Mouse (Mus musculus) G1E (cell line): ENCODE data around the gene Ntn1. TPM values are rescaled to one million over a fixed set of nuclear protein-coding genes. Genes with fewer than 3 reads are reported as not detected.

Experiments used
- ATAC-seq: 2 replicates; pipeline ENCODE4 v1.8.0; 2016; ENCODE audit warnings: mild to moderate bottlenecking; ENCODE audit not compliant: insufficient number of reproducible peaks, poor library complexity, low FRiP score, severe bottlenecking; ENCODE audit errors: extremely low read depth
- DNase-seq: peaks from one replicate; pipeline ENCODE4 v3.0.0; 2012; ENCODE audit warnings: low spot score
- H3K27me3 ChIP-seq: 2 replicates; pipeline ENCODE4 v1.6.1; 2012; ENCODE audit warnings: mild to moderate bottlenecking, low read length, inconsistent platforms; ENCODE audit not compliant: insufficient read depth
- H3K36me3 ChIP-seq: replicated peaks from 2 replicates; pipeline ENCODE3; 2012; ENCODE audit warnings: mild to moderate bottlenecking, inconsistent platforms
- H3K4me1 ChIP-seq: 2 replicates; pipeline ENCODE4 v1.6.1; 2012; ENCODE audit warnings: low read depth, low read length, inconsistent platforms, mixed read lengths; ENCODE audit not compliant: insufficient read depth
- H3K4me3 ChIP-seq: 2 replicates; pipeline ENCODE4 v1.5.1; 2012; ENCODE audit warnings: low read depth, mild to moderate bottlenecking, inconsistent platforms, low read length, moderate library complexity, mixed read lengths
- H3K9me3 ChIP-seq: replicated peaks from 2 replicates; pipeline ENCODE4 v1.6.1; 2012; ENCODE audit warnings: inconsistent platforms
- CTCF ChIP-seq: IDR thresholded peaks from 2 replicates; pipeline ENCODE4 v1.5.1; 2012; ENCODE audit warnings: low read depth, low read length, inconsistent platforms, mixed read lengths
- GATA1 ChIP-seq: IDR thresholded peaks from 2 replicates; pipeline ENCODE4 v1.6.1; 2012; ENCODE audit warnings: borderline replicate concordance, low read length, inconsistent platforms, mixed read lengths
- GATA2 ChIP-seq: IDR thresholded peaks from 2 replicates; pipeline ENCODE4 v1.6.1; 2012; ENCODE audit warnings: low read depth, low read length, inconsistent platforms, borderline replicate concordance
- POLR2AphosphoS5 ChIP-seq: IDR thresholded peaks from 2 replicates; pipeline ENCODE4 v1.6.1; 2012; ENCODE audit warnings: low read depth, low read length, inconsistent platforms; ENCODE audit not compliant: insufficient replicate concordance
- TAL1 ChIP-seq: conservative IDR thresholded peaks from 2 replicates; pipeline ENCODE4 v1.6.1; 2012; ENCODE audit warnings: low read depth, low read length, inconsistent platforms, mixed read lengths
- polyA plus RNA-seq: library from polyadenylated mRNA; stranded (reverse); fragments of >175 nt; gene quantifications from 2 replicates; pipeline ENCODE4 v1.2.3, GENCODE M21; 2012
- total RNA-seq, 2 experiments: library from RNA; stranded (forward) in 1 of 2; stranded (reverse) in 1 of 2; fragments of 200-1000 nt in 1 of 2; fragments of >200 nt in 1 of 2; fragmentation: Nextera tagmentation in 1 of 2; gene quantifications; 2 replicates each; pipeline ENCODE4 v1.2.3; 2014 to 2017

Ntn1 gene
- total and polyA plus RNA-seq, 3 experiments, result under 0.01 TPM; not detected in 2

GRCm38 (mm10) chr11:68200500-68200899 lies 200.1 kb downstream of the Ntn1 start:
- DNase-seq, result no peak
- H3K4me1 ChIP-seq, result no peaks in the 10 kb centered on the region
- no peaks in the 10 kb centered on the region for H3K27me3 ChIP-seq
- TF ChIP-seq CTCF, result no peak
- no peak for TF ChIP-seq TAL1
- TF ChIP-seq GATA2, result no peak
- no peak for TF ChIP-seq POLR2AphosphoS5
- H3K36me3 ChIP-seq, result peaks cover 20% of the 10 kb centered on the region
- no peaks in the 10 kb centered on the region for H3K9me3 ChIP-seq
- no peak for ATAC-seq
- H3K4me3 ChIP-seq, result no peak overlapping the region

- DNase-seq (no peak), ATAC-seq (no peak)
- H3K9me3 ChIP-seq, result no peaks in the 10 kb centered on the region
- TF ChIP-seq CTCF (no peak), GATA1 (no peak), GATA2 (no peak), POLR2AphosphoS5 (no peak), TAL1 (no peak)
- H3K27me3 ChIP-seq, result no peaks in the 10 kb centered on the region
- no peaks in the 10 kb centered on the region for H3K4me1 ChIP-seq
- peaks cover 20% of the 10 kb centered on the region for H3K36me3 ChIP-seq
- no peak overlapping the region for H3K4me3 ChIP-seq
These were observed 200.7 kb downstream of the Ntn1 start for GRCm38 (mm10) chr11:68199801-68200423.

DNA sequence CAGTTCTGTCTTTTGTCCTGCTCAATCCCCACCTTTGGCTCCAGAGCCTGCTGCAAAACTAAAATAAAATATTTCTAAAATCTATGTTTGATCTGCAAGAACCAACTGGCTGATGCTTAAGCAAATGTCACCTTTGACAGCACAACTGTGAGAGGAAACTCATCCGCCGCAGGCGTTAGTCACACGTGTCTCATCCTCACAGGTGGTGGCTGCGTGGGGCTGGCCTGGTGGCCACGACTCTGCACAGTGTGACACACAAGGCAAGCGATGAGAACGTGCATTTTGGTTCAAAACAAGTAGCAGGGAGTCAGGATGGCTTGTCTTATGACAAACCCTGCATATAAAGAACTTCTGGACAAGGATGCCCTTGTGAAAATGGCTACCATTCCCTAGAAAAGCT lies 201.5 kb downstream of the Ntn1 start:
- no peaks in the 10 kb centered on the region for H3K4me1 ChIP-seq
- H3K9me3 ChIP-seq, result no peaks in the 10 kb centered on the region
- ATAC-seq, result no peak

DNA sequence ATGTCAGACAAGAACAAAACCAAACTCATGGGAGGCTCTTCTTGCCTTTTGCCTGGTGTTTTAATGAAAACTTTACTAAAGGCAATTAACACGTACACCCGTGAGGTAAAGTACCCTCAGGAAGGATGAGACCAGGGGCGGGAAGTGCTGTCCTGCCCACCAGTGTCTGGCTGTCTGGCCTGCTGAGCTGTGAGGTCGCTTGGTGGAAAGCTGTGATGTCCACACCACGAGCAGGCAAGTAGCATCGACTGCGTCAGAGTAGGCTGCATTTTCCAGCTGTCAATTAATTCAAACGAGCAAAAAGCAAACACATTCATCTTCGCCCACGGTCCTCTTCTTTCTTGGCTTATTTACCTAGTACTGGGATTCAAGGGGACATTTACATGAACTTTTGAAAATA lies 201.9 kb downstream of the Ntn1 start:
- ATAC-seq, result no peak
- peaks cover 20% of the 10 kb centered on the region for H3K36me3 ChIP-seq
- no peak overlapping the region for H3K4me3 ChIP-seq
- no peak for DNase-seq
- no peaks in the 10 kb centered on the region for H3K4me1 ChIP-seq
- H3K27me3 ChIP-seq, result no peaks in the 10 kb centered on the region
- TF ChIP-seq TAL1 (no peak), GATA2 (no peak), CTCF (no peak), POLR2AphosphoS5 (no peak), GATA1 (no peak)
- no peaks in the 10 kb centered on the region for H3K9me3 ChIP-seq

More for the DNA sequence above, 201.5 kb downstream of the Ntn1 start:
- H3K36me3 ChIP-seq, result peaks cover 22% of the 10 kb centered on the region
- no peak overlapping the region for H3K4me3 ChIP-seq
- TF ChIP-seq GATA2, result no peak
- H3K27me3 ChIP-seq, result no peaks in the 10 kb centered on the region
- DNase-seq, result no peak

DNA sequence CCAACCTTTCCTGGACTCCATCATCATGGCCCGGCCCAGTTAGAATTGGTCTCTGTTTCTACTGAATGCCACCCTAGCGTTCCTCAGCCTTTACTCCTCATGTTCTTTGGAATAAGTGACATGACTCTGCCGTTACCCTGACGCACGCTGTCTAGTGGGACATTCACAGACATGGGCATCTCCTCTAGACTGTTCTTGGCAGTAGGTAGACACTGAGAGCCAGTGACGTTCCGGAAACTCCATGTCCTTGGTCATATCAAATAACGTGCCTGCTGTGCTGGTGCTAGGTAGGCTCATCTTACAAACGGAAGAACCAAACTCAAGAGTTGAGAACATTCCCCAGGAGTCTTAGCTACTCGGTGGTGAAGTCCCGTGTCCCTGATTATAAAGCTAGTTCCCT lies 203.2 kb downstream of the Ntn1 start:
- TF ChIP-seq GATA1 (no peak), POLR2AphosphoS5 (no peak), GATA2 (no peak), CTCF (no peak), TAL1 (no peak)
- no peaks in the 10 kb centered on the region for H3K4me1 ChIP-seq
- H3K27me3 ChIP-seq, result no peaks in the 10 kb centered on the region
- H3K4me3 ChIP-seq, result no peak overlapping the region
- H3K36me3 ChIP-seq, result peaks cover 21% of the 10 kb centered on the region
- ATAC-seq (no peak), DNase-seq (no peak)
- H3K9me3 ChIP-seq, result no peaks in the 10 kb centered on the region

- H3K9me3 ChIP-seq, result no peaks in the 10 kb centered on the region
- H3K4me1 ChIP-seq, result no peaks in the 10 kb centered on the region
- peaks cover 21% of the 10 kb centered on the region for H3K36me3 ChIP-seq
- no peak overlapping the region for H3K4me3 ChIP-seq
- TF ChIP-seq POLR2AphosphoS5 (no peak), TAL1 (no peak), GATA1 (no peak), CTCF (no peak), GATA2 (no peak)
- DNase-seq, result no peak
- no peaks in the 10 kb centered on the region for H3K27me3 ChIP-seq
- ATAC-seq, result no peak
These were observed 204.1 kb downstream of the Ntn1 start for GRCm38 (mm10) chr11:68196566-68196965.
